Mouse (Mus musculus) layer of hippocampus, adult 8-10 months (tissue): Measurements from ENCODE around the gene Olfr287. TPM values are rescaled to one million over a fixed set of nuclear protein-coding genes. Genes with fewer than 3 reads are reported as not detected.
A peak's percentile ranks its signal among the peaks of the same experiment; 100 is the strongest.

Source experiments
- DNase-seq, 2 experiments: peaks; one replicate each; pipeline ENCODE4 v3.0.0; 2022; ENCODE audit warnings: low spot score in 2 of 2
- total RNA-seq, 4 experiments: library from RNA; stranded (reverse); gene quantifications; 2 replicates each; pipeline ENCODE4 v1.2.4; 2022

The Olfr287 gene
- total RNA-seq, 4 experiments from 2014 or later, result 4.1 to 5.4 (median 4.4) TPM

DNA sequence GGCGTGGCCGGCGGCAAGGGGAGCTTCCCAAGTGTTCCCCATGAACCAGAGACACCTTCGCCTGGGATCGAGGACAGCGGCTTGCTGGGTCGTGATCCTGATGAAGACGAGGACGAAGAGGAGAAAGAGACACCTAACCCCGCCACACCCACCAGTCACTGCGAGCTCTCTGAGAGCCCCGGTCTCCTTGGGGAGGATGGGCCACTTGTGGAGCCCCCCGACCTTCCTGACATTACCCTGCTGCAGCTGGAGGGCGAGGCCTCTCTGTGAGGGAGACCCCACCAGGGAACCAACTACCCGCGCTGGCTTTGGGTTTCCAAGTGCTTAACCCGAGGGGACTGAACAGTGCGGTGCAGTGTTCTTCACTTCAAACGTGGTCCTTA, 52.2 kb downstream of the Olfr287 start:
- DNase-seq, result no peak

DNA sequence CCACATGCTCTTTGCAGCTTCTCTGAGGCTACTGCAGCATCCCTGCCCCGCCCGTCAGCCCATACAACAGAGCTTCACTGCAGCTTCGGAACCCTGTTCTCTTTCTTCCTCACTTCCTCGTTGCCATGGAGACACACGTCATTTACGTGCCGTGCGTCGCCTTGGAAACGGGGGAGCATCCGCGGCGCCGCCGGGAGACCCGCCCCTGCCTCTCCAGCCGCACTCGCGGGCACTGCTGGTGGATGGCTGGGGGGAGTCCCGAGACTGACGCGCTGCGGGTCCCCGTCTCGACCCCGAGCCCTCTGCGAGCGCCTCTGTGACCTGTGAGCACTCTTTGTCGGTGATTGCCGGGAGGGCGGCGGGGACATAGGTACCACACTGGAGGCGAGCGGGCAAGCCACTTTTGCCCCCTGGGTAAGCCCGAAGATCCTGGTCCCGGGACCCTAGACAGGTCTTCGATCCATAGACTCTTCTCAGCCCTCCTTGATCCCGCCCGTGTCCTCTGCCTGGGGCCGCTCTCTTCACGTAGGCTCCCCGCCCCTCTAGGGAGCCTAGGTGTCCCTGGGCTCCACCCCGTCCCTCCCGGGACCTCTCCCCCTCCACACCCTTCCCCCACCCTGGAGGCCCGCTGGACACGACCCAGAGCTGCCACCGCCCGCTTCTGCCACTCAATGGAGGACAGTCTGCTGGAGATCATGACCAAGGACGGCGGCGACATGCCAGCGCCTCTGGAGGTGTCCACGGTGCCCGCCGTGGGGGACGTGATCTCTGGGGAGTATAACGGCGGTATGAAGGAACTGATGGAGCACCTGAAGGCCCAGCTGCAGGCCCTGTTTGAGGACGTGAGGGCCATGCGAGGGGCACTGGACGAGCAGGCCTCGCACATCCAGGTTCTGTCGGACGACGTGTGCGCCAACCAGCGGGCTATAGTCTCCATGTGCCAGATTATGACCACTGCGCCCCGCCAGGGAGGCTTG, 52.9 kb downstream of the Olfr287 start:
- DNase-seq, result peak; percentile 89 to 90

DNA sequence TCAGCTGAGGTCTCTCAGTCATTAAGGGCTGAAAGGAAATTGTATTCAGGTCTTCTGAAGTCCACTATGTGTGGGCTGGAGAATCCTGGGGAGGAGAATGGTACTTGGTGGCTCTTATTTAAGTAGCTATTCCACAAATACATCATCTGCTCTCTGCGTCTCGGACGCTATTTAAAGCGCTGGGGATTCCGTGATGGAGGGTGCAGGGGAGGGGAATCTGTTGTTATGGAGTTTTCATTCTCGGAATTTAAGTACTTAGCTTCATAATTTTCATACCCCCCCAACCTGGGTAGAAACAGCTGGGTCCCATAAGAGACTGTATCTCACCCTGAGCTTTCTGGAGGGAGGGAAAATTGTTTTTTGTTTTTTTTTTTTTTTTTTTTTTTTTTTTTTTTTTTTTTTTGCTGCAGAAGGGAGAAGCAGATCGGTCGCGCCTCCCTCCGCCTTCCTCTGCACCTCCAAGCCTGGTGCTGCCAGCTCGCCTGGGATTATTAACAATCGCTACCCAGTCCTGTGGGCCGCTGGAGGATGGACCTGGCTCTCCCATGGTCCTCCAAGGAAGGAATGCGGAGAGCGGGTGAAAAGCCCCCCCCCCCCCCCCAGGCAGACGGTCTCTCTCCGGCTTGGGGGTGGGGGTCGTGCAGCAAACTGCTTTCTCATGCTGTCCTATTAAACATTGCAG, 53.8 kb downstream of the Olfr287 start, which contains the start of gene Ccdc184:
Ccdc184 (plus strand) TSS at position 196 of the 682 bp plus-strand sequence.
- DNase-seq, result no peak

- DNase-seq, result no peak
Observed at GRCm38 (mm10) chr15:98165525-98165924, 55.3 kb downstream of the Olfr287 start, which contains the start of gene Asb8. TSS of gene Asb8 (minus strand) at chr15:98165625.

GRCm38 (mm10) chr15:98162561-98162960, 58.3 kb downstream of the Olfr287 start:
- no peak for DNase-seq

DNA sequence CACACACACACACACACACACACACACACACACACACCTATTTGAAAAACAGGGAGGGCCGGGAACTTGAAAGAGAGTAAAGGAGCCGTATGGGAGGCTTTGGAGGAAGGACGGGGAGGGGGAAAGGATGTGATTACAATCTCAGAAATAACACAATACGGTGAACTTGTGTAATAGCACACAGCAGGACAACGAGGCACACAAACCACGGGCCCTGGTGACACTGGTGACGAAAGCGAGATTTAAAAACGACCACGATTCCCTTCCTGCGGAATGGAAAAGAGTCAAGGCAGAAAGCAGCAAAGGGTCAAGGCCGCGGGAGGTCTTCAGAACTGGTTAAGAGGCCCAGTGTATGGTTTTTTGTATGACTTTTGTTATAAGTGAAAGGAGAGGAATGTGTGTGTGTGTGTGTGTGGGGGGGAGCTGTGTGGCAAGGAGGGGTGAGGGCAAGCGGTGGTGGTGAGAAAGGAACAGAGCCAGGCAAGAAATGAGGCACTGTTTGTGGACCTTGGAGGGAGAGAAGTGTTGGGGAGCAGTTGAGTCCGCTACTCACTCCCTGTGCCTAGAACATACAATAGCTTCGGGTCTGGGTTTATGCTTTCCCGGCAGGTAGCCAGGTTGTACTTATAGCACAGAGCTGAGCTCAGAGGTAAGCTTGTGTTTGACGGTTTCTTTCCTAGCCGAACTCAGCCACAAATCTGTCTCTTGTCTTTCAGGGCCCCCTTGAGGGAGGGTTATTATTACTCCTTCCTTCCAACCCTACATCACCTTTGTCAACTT, 59.6 kb downstream of the Olfr287 start:
- no peak for DNase-seq

DNA sequence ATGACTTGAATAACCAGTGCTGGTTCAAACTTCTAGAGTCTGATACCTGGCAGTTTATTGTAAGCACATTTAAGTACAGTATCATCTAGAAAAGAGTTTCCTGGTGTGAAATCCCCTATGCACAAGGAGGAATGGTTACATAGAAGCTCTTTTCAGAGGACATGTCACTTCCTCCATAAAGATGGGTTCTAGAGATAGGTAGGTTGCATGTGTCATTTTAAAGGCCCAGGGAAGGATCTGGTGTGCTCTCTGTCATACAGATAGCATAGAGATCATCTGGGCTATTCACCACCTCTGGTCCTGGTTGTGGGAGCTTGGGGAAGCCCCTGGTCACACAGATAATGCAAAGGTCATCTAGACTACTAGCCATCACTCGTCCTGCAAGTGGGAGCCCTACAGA, 63.6 kb downstream of the Olfr287 start:
- DNase-seq, result no peak

Other genes starting within 250 kb of the Olfr287 start
- 1 to 10 TPM; 1.2 to 2.8 (median 1.9) TPM for gene Col2a1, start 216.4 kb downstream of the Olfr287 start, total RNA-seq
- gene Pfkm, start 128.5 kb downstream of the Olfr287 start, total RNA-seq, result 100 to 1,000 TPM; 332 to 357 (median 349) TPM
- gene Senp1, start 127.3 kb downstream of the Olfr287 start, total RNA-seq, result 10 to 100 TPM; 13.8 to 16.1 (median 14.9) TPM
- gene Asb8, start 55.4 kb downstream of the Olfr287 start, total RNA-seq, result 10 to 100 TPM; 50.7 to 55.0 (median 54.3) TPM
- gene Ccdc184, start 53.9 kb downstream of the Olfr287 start, total RNA-seq, result 10 to 100 TPM in 3 of 4 experiments, 1 to 10 TPM in 1; 9.8 to 11.9 (median 10.6) TPM
- gene Olfr288, start 25.5 kb downstream of the Olfr287 start, total RNA-seq, result not detected
- gene Gm44579, start 79 bp downstream of the Olfr287 start, total RNA-seq, result under 1 TPM in 3 of 4 experiments, not detected in 1; 0.21 to 0.45 (median 0.27) TPM
- gene Olfr286, start 13.4 kb upstream of the Olfr287 start, total RNA-seq, result not detected
- gene H1fnt, start 36.2 kb upstream of the Olfr287 start, total RNA-seq, result not detected
- 1 to 10 TPM; 6.5 to 7.7 (median 6.8) TPM for gene Zfp641, start 75.1 kb upstream of the Olfr287 start, total RNA-seq
- gene Olfr285, start 96.3 kb upstream of the Olfr287 start, total RNA-seq, result not detected
- gene Olfr284, start 119.9 kb upstream of the Olfr287 start, total RNA-seq, result not detected
- gene Olfr283, start 159.9 kb upstream of the Olfr287 start, total RNA-seq, result not detected
- gene Olfr282, start 210.2 kb upstream of the Olfr287 start, total RNA-seq, result not detected
- not detected for gene Olfr281, start 231.5 kb upstream of the Olfr287 start, total RNA-seq
- gene OR5BS1P, start 248.8 kb upstream of the Olfr287 start, total RNA-seq, result not detected